Mouse (Mus musculus) spleen, adult 12 weeks (tissue): ENCODE data around the gene Nrcam.

Experiments
- DNase-seq: peaks from one replicate; pipeline ENCODE4 v3.0.0; 2022; ENCODE audit warnings: low spot score

Gene Nrcam

GRCm38 (mm10) chr12:44437046-44437827 lies 108.6 kb downstream of the Nrcam start:
- DNase-seq: no peak

DNA sequence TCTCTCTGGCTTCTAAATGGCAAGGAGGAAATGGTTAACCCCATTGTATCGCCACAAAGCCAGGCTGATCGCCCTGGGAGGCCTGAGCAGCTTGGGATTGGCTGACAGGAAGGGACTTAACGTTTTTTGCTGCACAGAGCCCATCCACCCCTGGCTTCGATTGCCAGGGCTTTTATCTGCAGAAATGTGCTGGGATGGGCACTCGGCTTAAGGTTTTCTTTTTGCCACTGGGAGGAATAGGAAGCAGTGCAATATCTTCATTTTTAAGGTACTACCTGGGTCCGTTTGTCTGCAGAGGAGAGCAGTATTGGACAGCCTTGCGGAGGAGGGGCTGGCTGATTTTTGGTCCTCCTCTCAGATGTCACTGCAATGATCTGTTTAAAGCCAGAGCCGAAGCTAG lies 110.2 kb downstream of the Nrcam start:
- DNase-seq: no peak

DNA sequence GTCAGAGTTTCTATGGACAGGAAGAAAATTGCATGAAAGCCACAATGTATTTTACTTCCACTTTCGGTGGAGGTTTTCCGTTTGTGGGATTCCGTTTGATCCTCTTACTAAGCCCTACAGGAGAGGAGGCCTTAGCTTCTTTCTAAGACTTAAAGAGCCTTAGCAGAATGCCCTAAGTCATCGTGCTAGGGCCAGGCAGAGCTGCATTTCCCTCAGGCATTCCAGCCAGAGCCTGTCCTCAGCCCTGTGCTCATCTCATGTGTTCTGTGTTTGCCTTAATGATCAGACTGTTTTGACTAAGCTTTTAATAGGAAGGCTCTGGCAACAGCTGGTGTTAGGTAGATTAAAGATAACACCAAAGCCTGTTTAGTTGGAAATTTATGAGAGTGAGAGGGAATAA lies 111.5 kb downstream of the Nrcam start:
- no peak for DNase-seq

- DNase-seq: no peak
Measured at GRCm38 (mm10) chr12:44450930-44451329, 122.2 kb downstream of the Nrcam start.

GRCm38 (mm10) chr12:44451742-44452141 lies 123.1 kb downstream of the Nrcam start:
- DNase-seq: no peak

- DNase-seq: no peak
Measured at GRCm38 (mm10) chr12:44453791-44454190, 125.1 kb downstream of the Nrcam start.

GRCm38 (mm10) chr12:44457961-44458360 lies 129.3 kb downstream of the Nrcam start:
- DNase-seq: no peak

- DNase-seq: no peak
Measured at GRCm38 (mm10) chr12:44462436-44462835, 133.8 kb downstream of the Nrcam start.

DNA sequence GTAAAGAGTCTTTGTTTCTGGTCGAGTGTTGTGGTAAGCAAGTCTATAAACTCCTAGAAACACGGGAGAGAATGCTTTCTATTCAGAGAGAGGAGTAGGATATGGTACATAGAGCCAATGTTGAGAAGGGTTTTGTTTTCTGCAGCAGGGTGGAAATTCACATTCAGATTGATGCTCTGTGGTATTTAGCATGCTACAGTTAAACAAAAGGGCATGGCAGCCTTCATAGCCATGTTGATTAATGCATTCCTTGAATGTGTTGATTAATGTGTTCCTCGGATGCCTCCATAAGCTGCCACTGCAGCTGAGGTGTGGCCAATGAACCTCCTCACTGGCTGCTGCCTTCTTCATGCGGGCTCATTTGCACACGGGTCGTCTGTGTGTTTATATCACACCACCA lies 134.3 kb downstream of the Nrcam start:
- DNase-seq: no peak

- no peak for DNase-seq
Measured at GRCm38 (mm10) chr12:44471073-44471472, 142.4 kb downstream of the Nrcam start.

DNA sequence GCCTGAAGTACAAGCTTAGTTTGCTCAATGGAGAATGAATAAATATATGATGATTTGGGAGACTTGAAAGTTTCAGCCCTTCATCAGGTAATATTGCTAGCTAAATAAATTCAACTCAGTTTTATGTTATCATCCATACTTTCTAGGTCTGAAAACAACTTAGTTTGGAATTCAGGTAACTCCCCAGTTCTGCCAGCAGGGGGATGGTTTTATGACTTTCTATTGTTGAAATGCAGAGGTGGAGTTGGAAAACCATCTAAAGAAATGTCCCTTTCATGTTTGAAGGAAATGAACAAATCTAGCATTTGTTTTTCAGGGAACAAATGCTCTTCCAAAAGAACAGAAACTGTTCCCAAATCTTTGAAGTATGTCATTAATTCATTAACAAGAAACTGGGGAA lies 146.7 kb downstream of the Nrcam start:
- no peak for DNase-seq

GRCm38 (mm10) chr12:44479260-44480030 lies 150.8 kb downstream of the Nrcam start:
- DNase-seq: no peak

DNA sequence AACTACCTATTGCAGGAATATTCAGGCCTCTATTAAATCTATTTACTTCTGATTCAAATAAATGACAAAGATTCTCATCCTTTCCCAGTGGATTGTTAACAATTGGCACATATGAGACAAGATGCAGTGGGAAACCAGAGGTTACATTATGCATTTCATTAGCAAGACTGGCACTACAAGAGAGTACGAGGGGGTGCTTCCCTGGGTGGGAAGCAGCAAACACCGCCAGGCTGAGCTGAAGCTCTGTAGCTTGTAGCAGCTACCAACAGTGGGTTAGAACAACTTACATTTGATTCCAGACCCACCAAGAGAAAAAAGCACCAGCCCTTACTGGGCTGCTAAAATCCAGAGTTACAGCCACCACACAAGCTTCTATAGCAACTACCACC lies 151.3 kb downstream of the Nrcam start:
- DNase-seq: no peak

DNA sequence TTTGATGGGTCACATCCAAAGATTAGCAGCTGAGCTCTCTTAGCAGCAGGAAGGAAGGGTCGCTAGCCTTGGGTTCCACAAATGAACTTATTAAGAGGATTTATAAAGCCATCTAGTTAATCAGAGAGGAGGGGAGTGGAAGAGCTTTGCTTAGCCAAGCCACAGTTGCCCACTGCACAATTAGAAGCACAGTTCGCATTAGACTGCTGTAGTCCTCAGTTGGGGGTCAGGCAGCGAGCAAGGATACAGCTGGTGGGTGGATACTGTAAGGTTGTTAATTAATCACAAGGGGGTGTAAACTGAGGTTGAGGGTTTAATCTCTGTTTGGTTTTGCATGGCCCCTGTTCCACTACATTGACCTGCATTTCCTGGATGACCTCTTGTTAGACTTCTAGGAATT lies 152.7 kb downstream of the Nrcam start:
- DNase-seq: no peak

DNA sequence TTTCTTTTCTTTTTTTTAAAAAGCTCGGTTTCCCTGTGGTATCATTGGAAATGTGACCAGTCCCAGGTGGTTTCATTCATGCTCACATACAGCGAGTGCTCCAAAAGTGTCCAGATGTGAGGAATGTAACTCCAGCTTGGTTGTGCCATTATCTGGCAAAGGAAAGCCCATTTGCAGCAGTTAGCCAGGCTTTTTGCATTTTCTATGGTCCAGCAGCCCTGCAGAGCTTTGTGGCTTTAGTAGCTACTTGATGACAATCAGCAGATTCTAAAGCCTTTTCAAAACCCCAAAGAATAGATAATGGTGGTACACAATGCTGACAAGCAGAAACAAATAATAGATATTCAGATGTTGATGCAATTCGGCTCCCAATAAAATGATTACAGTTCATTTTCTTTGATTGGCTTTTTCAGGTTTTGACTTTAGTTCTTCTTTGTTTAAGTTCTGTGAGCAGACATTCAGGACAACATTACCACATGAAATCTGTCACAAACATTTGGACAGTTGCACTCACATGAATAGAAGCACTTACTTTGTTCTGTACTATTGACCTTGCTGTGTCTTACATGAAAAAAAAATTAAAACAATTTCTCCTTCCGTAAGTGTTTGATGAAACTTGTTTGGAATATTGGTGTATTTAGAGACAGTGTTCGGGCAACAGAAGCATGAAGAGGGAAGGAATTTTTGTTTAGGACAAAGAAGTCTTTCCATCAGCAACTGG lies 164.2 kb downstream of the Nrcam start:
- no peak for DNase-seq

DNA sequence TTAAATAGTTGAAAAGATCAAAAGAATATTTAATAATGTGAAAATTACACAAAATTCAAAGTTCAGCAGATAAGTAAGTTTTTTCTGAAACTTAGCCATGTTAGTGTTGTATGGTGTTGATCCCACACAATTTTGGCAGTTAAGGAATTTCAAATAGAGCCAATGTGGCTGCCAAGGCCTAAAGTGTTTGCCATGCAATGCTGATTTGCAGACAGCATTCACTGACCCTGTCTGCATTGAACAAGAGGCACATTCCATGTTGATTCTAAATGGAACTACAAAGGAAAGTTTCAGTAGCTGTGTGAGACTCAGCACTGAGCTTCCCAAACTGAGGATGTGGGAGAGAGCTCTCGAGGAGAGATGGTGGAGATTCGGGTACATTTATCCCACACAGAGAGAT lies 169.1 kb downstream of the Nrcam start:
- no peak for DNase-seq

DNA sequence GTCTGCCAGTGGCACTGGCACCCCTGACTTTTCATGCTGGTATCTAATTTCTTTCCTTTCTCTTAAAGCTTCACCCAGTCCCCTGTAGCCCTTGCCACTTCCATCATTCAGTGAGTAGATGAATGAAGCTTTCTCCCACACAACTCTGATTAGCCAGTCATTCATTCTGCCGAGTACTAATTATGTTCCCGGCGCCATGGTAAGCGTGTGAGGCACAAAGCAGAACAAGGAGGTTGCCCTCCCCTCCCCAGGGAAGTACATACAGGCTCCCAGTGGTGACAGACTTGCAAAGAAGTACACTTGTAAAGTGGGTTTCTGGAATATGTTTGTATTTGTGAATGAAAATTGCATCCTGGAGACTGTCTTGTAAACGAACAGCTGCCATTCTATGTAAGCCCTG lies 170.2 kb downstream of the Nrcam start:
- no peak for DNase-seq

DNA sequence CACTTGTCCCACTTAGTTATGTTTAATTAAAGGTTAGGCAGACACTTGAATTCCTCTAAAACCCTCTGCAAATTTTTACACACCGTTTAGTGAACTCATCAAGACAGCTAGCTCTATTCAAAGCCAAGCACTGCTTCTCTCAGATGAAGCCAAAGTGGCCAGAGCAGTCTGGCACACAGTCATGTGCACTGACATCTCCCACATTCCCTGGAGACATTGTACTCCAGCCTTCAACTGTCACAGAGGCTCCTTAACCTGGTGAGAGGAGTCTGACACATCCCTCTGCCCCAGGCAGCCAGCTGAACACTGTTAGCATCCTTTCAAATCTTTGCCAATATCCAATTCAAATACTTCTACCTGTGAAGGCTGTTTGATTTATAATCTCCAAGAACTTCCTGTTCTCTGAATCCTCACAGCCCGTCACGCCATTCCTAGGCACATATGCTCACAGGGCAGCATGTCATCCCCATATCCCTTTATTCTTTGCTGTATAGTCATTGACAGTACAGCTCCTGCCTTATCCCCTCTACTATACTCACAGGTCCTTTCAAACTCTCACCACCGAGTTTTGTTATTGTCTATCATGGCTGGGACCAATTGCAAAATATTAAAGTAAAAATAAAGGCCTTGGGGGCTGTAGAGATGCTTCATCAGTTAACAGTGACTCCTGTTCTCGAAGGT lies 173.3 kb downstream of the Nrcam start:
- DNase-seq: no peak

GRCm38 (mm10) chr12:44503737-44504136 lies 175.1 kb downstream of the Nrcam start:
- no peak for DNase-seq

GRCm38 (mm10) chr12:44508635-44509034 lies 179.9 kb downstream of the Nrcam start:
- no peak for DNase-seq

GRCm38 (mm10) chr12:44509406-44510104 lies 180.9 kb downstream of the Nrcam start:
- DNase-seq: no peak

DNA sequence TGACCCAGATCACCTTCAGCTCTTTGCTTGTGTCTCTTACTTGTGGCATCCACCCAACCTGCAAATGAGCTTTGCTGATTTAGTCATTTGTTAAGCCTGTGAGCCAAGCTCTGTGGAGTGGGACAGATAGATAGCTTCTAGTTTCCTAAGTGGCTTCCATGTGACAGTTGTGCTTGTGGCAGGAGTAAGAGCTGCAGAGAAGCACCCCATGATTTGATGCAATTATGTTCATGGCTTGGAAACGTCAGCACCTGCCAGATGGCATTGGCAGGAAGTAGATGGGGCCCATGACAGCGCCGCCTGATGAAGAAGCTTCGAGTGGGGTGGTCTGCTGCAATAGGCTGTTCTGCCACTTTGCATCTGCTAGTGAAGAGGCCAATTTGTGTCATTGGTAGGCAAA lies 186.4 kb downstream of the Nrcam start:
- no peak for DNase-seq
